Mouse (Mus musculus): ENCODE measurements around the gene Oas1e.
"Not testable (repeated sequence)": the region's sequence is repeated elsewhere in the genome, so short reads cannot be mapped to it uniquely, and the experiment has no call there.

Gene Oas1e

DNA sequence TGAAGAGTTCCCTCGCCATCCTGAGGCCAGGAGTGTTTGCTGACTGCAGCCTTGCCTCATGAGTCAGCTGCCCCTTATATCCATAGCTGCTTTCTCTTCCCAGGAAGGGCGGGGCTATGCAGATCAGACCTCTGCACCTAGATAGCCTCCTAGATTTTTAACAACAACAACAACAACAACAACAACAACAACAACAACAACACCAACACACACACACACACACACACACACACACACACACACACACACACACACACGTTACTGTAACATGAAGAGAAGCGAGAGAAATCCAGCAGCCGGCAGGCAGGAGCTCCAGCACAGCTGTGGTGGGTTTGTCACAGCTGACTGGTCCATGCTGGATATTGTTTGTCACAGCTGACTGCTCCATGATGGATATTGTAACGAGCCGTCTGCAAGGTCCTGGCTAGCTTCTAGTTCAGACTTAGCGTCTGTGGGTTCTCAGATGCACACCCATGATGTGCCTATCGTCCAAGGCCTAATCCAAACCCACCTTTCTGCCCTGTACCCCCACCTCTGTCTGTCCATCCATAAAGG is at the start of gene Oas1e:
Gene Oas1e, minus strand, starts transcription at position 51 of the 555 bp plus-strand sequence.
- not testable (repeated sequence) for DNase-seq (ENCODE audit: low read depth in 1 of 2, low spot score in 2 of 2)

DNA sequence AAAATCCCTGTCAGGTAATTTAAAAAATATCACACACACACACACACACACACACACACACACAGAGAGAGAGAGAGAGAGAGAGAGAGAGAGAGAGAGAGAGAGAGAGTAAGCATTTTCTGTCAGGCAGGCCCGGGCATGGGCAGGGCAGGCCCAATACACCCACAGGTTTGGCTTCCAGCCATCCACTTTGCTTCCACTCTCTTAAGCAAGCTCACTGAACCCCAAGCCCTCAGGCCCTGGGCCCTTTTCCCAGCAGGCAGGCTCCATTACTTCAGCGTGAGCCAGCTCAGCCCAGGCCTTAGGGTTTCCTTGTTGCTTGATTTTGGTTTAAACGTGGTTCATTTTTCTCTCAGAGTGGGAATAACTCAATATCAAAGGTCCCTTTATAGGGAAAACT is 49.4 kb upstream of the Oas1e start:
- DNase-seq (ENCODE audit: low read depth in 1 of 2, low spot score in 2 of 2), result no peak

DNA sequence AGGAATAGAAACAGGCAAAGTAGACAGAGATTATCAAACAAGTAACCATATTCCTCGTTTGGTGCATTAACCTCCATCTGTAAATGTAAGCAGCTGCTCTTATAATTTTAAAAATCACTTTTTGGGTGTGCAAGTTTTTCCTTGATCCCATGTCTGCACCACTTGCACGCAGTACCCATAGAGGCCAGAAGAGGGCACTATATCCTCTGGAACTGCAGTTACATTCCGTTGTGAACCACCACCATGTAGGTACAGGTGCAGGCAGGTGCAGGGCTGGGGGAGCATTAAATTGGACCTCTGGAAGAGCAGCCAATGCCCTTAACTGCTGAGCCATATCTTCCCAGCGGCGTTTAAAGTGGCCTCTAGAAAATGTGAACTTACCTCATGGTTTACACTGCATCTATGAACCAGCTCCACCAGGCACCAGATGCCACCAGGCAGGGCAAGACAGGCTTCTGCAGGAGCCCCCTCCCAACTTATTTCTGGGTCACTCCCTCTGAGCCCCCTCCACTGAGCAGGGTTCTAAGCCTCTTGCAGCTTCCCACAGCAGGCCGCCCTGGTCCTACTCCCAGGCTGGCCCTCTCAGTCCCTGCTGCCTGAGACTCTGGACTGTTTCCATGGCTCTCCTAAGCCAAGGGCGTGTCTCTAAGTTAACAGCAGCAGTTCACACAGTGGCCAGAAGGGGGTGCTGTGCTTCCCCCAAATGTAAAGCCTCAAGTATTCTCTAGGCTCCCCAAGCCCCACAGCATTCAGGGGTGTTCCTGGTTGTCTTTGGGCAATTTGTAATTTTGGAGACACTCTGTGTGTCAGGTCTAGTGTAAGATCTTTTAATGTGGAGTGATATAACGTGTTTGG is 41.6 kb upstream of the Oas1e start:
- DNase-seq (ENCODE audit: low read depth in 1 of 2, low spot score in 2 of 2), result peak in 1 of 2 experiments; percentile 29

DNA sequence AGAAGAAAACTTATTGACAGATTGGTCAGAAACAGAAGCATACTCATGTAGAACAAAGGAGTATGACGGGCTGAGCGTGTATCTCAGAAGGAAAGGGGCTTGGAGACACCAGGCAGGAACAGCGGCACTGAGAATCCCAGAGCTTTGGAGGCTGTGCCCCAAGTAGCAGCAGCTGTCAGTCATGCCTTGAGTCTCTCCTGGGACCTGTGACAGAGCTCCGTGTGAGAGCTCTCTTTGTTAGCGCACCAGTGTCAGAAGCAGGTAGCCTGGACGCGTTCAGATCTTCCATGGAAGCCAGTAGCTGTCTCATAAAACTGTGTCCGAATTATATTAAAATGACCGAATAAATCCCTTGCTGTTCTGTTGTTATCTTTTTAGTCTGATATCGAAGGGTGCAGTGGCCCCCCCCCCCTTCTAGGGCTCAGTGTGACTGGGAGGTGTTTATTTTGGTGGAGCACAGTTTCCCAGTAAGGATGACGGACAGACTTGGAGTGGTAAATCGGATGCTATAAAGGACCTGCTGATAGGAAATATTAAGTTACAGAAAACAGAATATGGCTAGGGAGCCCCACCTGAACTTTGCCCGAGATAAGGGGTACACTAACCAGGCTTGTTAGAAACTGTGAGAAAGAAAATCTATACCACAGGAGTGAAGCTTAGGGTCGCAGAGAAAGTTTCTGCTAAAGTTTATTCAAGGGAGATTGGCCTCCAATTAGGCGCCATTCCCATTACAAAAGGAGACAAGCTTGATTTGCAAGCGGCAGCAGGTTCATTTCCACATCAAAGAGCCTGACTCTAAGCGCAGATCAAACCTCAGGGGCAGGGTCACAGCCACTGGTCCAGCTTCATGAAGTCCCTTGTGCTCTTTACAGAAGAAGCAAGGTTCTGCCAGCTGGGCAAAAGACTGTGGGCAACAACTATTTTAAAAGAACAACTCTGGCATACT is 38.3 kb upstream of the Oas1e start:
- DNase-seq (ENCODE audit: low read depth in 1 of 2, low spot score in 2 of 2), result no peak

DNA sequence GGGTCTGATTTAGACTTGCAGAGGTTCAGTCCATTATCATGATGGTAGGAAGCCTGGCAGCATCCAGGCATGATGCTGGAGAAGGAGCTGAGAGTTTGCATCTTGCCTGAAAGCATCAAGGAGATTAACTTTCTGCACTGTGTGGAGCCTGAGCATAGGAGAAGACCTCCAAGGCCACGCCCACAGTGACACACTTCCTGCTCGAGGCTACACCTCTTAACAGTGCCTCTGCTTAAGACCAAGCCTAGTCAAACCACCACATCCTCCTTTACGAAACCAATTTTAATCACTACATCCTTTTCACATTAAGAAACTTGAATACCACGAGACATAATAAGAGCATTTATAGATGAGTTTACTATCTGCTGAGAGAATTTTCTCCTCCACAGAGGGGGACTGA is 35.7 kb upstream of the Oas1e start:
- no peak for DNase-seq (ENCODE audit: low read depth in 1 of 2, low spot score in 2 of 2)

DNA sequence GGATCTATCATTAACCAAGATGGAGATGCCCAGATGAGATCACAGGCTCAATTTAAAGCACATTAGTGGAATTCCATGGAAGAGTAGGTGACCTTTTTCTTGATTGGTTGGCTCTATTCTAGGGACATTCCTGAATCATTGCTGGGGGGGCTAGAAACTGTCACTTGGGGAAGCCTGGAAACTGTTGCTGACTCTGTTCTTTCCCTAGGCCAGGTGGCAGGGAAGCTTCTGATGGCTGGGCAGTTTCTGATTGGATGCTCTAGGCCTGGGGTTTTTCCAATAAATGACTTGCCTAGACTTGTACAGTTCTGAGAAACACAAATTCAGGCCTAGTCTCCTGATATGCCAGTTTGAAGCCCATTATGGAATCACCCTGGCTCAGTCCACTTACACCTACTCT is 23.7 kb upstream of the Oas1e start:
- DNase-seq (ENCODE audit: low read depth in 1 of 2, low spot score in 2 of 2), result no peak

DNA sequence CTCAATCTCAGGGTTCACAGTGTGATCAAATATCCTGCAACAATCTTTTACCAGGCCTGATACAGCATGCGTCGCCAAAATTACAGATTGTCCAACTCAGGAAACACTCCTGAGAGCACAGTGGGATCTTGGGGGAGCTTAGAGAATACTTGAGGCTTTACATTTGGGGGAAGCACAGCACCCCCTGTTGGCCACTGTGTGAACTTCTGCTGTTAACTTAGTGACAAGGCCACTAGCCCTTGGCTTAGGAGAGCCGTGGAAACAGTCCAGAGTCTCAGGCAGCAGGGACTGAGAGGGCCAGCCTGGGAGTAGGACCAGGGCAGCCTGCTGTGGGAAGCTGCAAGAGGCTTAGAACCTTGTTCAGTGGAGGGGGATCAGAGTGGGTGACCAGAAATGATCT is 20.6 kb upstream of the Oas1e start:
- peak in 1 of 2 experiments; percentile 20 for DNase-seq (ENCODE audit: low read depth in 1 of 2, low spot score in 2 of 2)

DNA sequence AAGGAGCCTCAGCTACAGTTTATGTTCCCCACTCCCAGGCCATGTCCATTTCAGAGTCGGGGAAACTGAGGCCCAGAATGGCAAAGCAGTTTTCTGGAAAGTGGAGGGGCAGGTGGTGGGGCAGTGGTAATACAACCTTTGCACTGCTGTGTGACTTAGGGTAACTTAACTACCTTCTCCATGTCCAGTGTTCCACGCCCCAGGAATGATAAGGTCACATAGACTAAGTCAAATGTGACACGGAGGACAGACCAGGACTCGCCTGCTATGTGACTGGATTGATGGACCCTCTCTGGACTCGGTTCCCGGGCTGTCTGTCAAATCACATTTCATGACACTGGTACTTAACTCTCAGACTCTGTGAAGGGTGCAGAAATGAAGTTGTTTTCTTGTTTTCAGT is 17.7 kb upstream of the Oas1e start:
- no peak for DNase-seq (ENCODE audit: low read depth in 1 of 2, low spot score in 2 of 2)

DNA sequence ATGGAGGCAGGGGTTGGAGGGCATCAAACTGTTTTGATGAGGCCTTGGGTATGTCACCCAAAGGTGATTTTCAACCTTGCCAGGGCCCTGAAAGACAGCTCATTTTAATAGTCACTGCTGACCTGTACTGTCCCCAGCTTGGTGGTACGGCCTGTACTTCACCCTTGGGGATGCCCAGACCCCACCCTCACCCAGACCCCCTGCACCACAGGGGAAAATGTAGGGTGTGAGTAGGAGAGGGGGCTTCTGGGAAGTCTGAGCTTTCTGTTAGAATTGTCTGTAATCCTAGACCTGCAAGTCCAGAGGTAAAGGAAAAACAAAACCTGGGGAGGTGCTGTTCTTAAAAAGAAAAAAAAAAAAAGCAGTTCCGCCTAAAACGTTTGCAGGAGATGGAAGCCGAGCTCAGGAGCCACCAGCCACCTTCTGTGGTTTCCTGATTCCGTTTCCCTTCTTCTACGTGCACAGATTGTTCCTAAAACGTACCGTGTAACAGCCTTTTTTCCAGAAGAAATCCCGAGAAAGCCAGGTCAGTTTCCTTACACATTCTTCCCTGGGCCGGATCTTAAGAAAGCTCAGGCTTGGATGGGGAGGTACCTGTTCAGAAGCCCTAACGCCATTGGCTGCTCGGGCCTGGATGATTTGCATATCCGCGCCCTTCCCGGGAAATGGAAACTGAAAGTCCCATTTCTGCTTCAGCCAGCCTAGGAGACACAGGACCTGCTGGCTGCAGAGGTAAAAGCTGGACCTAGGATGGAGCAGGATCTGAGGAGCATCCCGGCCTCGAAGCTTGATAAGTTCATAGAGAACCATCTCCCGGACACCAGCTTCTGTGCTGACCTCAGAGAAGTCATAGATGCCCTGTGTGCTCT is 16.9 kb upstream of the Oas1e start, which contains the start of gene Oas1c:
Gene Oas1c, minus strand, starts transcription at position 564 of the 869 bp plus-strand sequence.
- DNase-seq (ENCODE audit: low read depth in 1 of 2, low spot score in 2 of 2), result peak; percentile 13 to 67

DNA sequence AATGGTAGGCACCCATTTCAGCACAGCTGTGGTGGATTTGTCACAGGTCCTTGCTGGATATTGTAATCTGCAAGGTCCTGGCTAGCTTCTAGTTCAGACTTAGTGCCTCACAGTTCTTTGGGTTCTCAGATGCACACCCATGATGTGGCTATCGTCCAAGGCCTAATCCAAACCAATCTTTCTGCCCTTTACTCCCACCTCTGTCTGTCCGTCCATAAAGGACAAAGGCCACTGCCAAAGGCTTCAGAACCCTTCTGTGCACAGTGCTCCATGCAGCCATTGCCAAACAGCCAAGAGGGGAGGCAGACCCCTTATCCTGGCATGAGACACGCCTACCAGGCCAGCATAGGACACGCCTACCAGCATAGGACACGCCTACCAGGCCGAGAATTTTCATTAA is 13.8 kb upstream of the Oas1e start:
- no peak for DNase-seq (ENCODE audit: low read depth in 1 of 2, low spot score in 2 of 2)

DNA sequence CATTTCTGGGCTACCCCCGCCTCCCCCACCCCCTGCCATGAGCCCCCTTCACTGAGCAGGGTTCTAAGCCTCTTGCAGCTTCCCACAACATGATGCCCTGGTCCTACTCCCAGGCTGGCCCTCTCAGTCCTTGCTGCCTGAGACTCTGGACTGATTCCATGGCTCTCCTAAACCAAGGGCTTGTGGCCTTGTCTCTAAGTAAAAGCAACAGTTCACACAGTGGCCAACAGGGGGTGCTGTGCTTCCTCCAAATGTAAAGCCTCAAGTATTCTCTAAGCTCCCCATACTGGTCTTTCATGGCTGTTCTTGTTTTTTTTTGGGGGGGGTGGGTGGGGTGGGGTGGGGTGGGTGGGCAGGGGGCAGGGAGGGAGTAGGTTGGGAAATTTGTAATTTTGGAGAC is 11.1 kb upstream of the Oas1e start:
- peak in 1 of 2 experiments; percentile 41 for DNase-seq (ENCODE audit: low read depth in 1 of 2, low spot score in 2 of 2)

DNA sequence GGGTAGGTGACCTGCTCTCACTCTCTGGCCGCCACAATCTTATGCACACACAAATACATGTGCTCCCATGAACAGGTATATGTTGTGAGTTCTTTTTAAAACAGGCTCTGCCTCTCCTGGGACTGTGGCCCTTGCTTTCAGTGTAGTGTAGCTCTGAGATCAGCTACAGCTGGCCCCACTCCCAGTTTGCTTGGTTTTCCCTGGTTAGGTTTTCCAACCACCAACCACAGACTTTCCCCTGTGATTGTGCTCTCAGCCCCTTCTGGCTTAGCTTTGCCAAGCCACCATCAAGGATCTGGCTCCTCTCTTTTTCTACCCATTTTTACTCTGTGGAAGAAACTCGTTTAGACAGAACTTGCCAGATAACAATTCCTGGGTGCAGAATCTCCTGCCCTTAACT is 8.3 kb upstream of the Oas1e start:
- DNase-seq (ENCODE audit: low read depth in 1 of 2, low spot score in 2 of 2), result no peak

DNA sequence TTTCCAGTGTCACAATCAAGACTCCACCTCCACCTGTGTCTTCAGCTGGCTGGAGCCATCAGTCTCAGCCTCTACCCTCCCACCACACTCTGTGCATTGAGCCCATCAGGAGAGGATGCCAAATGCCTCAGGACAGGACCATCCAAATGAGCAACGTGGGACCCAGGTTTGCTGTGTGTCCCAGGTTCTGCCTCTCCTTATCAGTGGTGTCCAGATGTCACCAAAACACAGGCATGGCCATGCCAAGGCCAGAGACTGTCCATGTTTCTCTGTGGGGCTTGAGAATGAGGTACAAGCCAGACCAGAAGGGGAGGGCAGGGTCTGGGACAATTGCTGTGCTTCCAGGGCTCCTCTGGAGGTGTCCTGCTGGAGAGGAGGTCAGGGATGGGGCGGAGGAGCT is 3.6 kb upstream of the Oas1e start:
- not testable (repeated sequence) for DNase-seq (ENCODE audit: low read depth in 1 of 2, low spot score in 2 of 2)

DNA sequence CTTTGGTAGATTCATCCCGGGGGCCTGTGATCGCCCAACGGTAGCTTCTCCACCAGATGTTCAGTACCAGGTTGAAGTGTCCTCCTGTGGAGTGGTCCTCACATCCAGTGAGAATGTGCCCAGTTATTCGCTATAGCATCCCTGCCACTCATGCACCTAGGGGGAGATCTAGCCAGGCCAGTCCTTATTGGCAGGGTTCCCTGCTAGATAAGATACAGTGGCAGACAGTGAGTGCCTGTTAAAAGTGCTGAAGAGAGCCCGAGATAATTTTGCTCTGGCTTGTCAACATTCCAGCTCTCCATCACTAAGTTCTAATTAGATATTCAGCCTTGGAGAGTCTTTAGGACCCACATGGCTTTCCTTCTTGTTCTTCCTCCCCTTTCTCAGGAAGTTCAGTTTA is 2.8 kb upstream of the Oas1e start:
- DNase-seq (ENCODE audit: low read depth in 1 of 2, low spot score in 2 of 2), result not testable (repeated sequence)

DNA sequence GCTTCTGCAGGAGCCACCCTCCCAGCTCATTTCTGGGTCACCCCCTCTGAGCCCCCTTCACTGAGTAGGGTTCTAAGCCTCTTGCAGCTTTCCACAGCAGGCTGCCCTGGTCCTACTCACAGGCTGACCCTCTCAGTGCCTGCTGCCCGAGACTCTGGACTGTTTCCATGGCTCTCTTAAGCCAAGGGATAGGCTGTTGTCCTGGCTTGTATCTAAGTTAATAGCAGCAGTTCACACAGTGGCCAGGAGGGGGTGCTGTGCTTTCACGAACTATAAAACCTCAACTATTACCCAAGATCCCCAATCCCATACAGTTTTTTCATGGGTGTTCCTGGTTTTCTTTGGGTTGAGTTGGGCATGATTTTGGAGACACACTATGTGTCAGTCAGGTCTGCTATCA is 2.3 kb downstream of the Oas1e start:
- peak in 1 of 2 experiments; percentile 19 for DNase-seq (ENCODE audit: low read depth in 1 of 2, low spot score in 2 of 2)

DNA sequence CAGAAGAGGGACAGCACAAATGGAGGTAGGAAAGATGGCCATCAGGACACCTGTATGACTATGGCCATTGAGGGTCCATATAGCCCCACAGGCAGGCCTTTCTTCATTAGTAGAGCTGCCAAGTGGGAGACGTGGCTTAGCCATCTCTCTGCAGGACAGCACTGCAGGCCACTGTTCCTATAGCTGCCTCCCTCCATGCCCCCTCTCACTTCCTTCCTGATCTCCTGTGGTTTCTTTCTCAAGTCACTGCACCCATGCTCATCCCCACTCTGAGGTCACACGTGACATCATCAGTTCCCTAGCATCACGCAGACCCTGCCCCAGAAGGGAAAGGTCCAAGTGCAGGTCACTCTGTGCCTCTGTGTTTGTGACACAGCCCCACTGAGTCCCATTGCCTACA is 8.3 kb downstream of the Oas1e start:
- no peak for DNase-seq (ENCODE audit: low read depth in 1 of 2, low spot score in 2 of 2)

DNA sequence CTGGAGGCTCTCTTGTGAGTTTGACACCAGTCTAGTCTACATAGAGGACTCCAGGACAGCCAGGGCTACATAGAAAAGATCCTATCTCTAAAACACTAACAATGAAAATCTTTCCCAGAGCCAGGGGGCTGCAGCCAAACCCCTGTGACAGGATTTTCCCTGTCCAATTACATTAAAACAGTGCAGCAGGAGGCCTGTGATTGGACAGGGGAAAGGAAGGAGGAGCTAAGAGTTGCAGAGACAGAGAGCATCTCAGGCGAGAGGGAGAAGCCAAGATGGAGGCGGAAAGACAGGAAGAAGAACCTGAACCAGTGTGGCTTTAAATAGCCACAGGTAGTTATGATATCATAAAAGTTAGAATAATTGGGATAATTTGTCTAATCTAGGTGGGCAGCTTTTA is 12.9 kb downstream of the Oas1e start:
- DNase-seq (ENCODE audit: low read depth in 1 of 2, low spot score in 2 of 2), result no peak

DNA sequence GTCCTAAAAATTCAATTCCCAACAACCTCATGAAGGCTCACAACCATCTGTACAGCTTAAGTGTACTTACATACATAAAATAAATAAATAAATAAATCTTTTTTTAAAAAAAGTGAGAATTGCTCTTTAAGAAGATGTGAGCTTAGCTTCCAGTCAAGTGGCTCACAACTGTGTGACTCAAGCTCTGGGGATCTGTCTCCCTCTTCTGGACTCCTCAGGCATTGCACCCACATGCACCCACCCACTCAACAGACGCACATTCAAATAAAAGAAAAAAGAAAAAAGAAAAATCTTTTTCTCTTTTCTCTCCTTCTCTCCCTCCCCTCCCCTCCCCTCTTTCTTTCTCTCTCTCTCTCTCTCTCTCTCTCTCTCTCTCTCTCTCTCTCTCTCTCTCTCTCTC is 13.7 kb downstream of the Oas1e start:
- DNase-seq (ENCODE audit: low read depth in 1 of 2, low spot score in 2 of 2), result no peak

DNA sequence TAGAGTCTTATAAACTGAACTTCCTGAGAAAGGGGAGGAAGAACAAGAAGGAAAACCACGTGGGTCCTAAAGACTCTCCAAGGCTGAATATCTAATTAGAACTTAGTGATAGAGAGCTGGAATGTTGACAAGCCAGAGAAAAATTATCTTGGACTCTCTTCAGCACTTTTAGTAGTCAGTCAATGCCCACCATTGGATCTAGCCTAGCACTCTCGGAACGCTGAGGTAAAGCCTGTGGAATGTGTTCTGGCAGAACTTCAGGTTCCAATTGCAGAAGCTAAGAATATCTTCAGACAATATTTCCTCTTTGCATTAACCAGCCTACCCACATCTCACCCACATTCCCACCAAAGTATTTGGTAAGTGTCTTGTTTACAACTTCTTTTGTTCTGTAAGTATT is 15.4 kb downstream of the Oas1e start:
- no peak for DNase-seq (ENCODE audit: low read depth in 1 of 2, low spot score in 2 of 2)

DNA sequence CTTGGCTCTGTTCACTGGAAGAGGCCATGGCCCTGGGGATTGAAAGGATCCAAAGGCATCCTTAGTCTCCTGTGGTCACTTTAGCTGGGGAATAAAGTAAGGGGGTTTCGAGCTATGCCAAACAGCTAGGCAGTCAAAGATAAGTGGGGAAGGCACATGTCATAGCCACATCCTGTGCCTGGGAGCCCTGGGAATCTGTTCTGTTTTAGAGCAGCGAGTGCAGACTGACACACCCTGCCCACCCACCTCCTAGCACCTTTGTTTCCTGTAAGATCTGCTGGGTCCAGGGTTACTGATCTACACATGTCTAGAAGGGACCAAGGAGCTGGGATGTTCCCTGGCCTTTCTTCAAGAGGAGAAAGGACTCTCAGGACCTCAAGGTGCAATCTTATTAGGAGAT is 16.4 kb downstream of the Oas1e start:
- DNase-seq (ENCODE audit: low read depth in 1 of 2, low spot score in 2 of 2), result no peak

DNA sequence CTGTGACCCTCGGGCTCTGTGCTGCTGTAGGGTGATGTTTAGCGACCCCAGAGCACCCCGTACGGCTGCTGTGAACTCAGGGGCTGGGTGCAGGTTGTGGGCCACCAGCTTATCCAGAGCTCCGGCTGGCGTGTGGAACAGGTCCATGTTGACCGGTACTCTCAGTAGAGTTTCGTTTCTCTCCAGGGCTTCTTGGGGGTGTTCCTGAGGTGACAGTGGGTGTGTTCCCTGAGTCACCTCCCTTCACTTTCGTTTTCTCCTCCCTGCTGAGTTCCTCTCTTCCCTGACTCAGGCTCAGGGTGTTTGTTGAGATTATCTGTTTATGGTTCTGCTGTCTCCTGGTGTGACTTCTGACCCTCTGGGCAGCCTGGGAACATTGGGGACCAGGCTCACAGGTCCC is 17.9 kb downstream of the Oas1e start, which contains the start of gene Oas3:
Gene Oas3, minus strand, starts transcription at position 184 of the 400 bp plus-strand sequence.
- peak; percentile 8 to 13 for DNase-seq (ENCODE audit: low read depth in 1 of 2, low spot score in 2 of 2)
